Mouse (Mus musculus): ENCODE measurements at regions not wholly inside any gene's neighbourhood (a gene's known extent, or its start where the extent isn't known, plus 50 kb on each side); places are given as distances from the start of the nearest gene placed in this dataset.
A peak's percentile ranks its signal among the peaks of the same experiment; 100 is the strongest.

DNA sequence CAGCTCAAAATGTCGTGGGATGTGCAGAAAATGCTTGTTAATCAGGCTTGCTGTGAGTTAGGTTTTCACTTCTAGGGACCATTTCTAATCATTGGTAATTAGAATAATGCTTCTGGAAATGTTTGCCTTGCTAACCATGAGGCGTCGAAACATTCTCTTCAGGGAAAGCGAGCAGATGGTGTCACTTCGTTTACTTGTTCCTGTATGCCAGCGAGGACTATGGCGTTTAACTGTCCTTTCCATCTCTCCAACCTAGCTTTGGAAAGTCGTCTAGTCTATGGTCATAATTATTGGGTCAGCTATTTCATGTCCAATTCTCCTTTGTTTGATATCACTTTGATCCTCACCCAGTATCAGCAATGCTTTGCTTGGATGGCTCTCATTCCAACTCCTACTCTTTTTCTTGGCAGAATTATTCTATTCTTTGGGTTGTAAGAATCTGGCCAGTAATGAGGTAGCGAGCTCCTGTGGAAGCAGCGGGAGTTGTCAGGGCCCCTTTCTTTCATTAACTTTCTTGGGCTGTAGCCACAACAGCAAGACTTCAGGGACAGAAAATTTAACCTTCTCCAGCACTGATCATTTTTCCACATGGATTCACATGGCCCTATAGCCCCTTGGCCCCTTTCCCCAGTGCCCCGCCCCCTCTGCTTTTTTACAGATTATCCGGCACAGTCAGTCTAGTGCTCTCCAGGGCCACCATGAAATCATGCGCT is 374.0 kb upstream of the Plscr5 start:
- no peak for DNase-seq (ENCODE audit: low spot score)

DNA sequence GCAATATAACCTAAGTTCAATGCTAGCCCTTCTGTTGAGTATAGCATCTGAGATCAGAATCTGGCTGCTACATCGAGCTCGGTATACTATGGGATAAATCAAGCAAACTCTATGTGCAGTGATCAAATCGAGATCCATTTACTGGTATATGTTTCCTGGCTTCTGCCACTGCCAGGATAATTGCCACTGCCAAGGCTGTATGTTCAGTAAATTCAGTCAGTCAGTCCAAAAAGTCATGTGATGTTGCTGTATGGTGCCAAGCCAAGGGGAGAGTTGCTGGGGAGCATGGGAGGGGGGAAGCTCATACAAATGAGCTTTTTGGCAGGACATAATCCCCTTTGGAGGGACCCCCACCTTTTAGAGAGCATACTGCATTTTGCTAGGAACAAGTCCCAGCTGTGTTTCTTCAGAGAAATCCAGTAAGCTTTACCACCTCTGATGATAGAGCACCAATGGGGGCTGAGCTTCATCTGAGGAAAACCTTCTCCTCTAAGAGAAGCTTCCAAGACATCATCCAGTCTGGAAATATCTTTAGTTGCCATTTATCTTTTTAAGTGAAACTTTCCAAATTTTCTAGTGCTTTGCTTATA is 389.3 kb upstream of the Plscr5 start:
- no peak for DNase-seq (ENCODE audit: low spot score)

DNA sequence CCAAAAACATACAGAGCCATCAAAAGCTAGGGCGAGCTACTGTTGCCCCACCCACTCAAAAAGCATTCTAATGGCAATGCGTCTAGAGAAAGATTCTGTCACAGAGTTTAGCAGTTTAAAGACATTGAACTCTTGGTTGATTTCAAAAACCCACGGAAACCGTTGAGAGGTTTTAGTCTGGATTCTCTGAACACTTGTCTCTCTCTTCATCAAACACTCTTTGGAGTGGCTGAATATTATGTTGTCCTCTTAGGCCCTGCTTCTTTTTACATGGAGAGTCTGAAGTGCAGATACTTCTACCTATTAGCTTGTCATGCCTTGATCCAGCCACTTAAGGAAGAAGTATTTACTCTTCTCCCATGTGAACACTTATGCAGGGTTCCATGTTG is 393.9 kb upstream of the Plscr5 start:
- no peak for DNase-seq (ENCODE audit: low spot score)

DNA sequence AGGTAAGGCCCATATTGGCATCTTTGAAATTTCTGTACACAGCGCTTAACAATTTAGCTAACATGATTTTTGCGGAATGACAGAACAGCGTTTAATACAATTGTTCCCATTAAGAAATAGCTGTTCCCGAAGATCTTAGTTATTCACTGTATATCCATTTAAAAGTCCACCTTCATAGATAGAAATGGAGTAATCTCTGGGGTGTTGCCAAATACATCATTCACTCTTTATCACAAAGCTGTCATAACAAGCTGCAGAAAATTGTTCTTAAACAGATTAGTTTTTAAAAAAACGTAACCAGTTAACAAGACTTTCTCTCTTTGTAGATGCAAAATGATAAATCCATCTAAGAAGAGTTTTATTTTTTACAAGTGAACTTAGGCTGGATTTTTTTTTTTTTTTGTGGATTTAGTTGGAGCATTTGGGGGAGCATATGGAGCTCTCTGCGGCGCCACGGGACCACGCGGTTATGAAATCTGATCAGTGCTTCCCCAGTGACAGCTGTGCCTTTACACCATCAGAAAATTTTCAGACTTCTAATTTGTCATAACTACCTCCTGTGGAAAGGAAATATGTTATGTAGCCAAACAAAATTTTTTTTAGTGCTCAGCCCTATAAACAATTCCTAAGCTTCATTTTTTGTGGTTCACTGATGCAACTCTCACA is 394.4 kb upstream of the Plscr5 start:
- DNase-seq (ENCODE audit: low spot score), result peak; percentile 2

DNA sequence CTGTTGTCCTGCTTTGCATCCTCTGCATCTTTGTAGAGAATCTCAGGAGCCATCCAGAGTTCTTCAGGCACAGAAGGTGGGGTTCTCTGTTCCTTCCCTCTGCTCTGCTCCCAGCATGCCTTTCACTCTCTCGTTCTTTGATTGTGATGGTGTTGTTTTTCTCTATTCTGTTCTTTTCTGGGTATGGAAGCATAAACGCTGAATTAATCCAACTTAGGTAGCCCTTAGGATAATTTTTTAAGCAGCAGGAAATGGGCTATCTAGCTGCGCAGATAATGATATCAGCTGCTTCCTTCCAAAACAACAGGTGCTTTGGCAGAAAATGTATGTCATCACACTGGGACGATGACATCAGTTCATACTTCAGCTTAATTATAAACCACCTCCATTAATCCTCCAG is 395.8 kb upstream of the Plscr5 start:
- DNase-seq (ENCODE audit: low spot score), result no peak

DNA sequence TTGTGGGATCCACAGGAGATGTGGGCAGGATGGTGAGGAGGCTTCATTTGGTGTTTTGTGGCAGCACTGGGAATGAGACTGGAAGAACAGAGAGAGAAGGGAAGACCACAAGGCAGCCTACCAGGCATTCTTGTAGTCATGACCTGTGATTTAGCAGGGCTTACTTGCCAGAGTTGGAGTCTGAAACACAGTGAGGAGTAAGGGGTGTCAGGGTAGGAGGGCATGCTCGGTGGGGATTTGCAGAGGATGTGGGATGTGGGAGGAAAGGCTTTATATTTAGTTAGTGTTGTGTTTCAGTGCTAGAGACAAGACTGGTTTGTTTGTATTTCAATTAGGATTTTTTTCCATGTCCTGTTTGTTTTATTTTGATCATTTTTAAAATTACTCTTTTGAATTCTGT is 387.3 kb upstream of the Zic1 start:
- DNase-seq (ENCODE audit: low spot score), result no peak

DNA sequence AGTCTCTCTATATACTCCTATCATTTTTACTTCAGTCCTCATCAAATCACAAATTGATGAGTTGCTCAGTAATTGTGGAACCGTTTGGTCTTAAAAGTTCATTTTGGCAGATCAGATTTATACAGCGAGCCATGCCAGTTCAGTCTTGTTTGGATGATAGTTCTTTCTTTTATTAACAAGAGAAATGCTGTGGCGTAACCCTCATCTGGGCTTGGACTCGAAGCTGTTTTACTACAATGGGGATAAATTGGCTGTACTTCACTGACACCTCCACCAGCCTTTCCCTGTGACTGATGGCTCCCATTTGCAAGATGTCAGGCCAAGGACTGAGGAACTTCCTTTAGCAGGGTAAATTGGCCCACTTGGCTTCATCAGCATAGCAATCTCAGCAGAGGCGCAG is 345.5 kb upstream of the Zic1 start:
- no peak for DNase-seq (ENCODE audit: low spot score)

DNA sequence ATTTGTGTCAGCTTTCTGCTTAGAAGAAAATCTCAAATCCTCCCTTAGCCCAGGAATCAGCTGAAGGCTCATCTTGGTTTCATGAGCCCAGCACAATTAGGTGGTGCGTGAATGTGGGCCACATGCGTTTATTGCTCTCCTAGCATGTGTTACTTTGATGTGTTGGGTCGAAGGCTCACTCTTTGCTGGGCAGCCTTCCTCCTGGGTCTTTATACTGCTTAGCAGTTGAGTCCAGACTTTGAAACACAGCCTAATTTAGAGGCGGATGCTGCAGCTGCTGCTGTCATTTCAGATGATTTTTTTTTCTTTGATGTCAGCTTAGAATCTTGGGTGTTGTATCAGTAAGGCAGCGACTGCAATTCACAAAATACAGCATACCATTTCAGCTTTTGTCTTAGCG is 315.2 kb upstream of the Zic1 start:
- no peak for DNase-seq (ENCODE audit: low spot score)

DNA sequence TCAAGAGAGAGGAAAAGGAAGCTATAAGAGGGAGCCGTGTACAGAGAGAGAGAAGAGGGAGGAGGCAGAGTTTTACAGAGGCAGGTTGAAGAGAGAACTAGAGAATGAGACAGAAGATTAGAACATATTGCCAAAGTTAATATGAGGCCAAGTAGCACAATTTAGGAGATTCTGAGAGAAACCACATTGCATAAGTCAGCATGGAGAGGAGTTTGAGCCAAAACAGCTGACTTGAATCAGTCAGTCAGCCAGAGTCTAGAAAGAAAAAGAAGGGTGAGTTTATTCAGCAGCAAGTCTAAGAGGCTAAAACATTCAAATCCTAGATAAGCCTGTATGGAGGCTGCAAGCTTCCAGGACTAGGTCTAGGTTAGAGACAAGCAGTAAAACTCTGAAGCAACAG is 301.1 kb upstream of the Zic1 start:
- DNase-seq (ENCODE audit: low spot score), result no peak

DNA sequence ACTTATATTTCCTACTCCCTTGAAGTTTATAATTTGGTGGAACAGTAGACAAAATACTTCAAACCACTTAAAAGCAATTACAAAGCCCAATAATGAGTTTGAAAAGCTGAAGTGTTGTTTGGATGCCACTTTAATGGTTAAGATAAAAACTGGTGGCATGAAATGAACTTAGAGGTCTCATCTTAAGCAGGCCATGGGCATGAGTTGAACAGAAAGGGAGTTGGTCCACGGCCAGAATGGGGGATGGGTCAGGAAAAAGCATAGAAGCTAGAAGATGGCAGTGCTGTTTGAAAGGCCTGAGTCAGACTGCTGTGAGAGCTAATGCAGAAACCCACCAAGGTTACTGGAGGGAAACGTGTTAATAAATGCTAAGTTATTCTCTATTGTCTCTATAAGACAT is 294.5 kb upstream of the Zic1 start:
- DNase-seq (ENCODE audit: low spot score), result no peak

DNA sequence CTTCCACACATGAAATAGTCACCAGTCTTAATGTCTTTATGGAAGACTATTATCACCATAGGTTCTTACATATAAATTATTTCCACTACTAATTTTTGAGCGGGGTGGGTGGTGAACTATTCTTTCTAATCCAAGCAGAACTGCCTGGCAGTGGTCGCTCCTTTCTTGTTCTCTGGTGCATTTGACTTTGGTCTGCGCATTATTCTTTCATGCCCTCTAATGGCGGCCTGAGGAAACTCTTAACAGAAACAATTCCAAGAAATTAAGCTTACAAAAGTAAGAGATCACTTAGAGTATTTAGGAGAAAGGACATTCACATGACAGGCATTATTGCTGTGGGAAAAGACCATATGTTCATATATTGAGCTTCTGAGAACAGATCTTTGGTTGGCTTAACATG is 288.5 kb upstream of the Zic1 start:
- DNase-seq (ENCODE audit: low spot score), result no peak

DNA sequence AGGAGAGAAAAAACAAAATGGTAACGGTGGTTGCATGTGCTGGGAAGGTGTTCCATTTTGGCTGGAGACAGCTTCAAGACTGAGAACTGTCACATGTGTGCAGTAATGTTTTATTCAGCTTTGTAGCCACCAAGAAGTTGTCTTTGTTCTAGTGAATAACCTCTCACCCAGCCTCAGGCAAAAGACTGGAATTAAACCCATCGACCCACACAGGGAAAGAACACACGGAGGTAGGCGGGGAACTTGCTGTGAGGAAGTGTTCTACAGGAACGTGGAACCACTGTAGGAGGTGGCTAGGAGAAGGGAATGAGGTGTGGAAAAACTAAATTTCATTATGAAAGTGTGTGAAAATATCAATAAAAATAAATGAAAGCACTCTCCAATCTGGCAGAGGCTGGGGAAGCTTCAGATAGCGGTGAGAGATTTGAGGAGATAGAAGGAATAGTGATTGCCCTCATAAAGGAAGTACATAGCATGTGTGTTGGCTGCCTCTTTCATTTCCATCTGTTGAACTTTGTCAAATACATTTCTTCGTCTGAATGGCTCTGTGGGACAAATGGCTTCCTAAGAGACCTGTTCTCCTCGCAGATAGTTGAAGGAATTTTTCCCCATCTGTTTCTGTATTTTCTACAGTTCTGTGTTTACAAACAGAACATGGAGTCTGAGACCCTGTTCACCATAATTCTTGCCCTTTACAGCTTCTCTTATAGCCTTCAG is 286.9 kb upstream of the Zic1 start:
- no peak for DNase-seq (ENCODE audit: low spot score)

DNA sequence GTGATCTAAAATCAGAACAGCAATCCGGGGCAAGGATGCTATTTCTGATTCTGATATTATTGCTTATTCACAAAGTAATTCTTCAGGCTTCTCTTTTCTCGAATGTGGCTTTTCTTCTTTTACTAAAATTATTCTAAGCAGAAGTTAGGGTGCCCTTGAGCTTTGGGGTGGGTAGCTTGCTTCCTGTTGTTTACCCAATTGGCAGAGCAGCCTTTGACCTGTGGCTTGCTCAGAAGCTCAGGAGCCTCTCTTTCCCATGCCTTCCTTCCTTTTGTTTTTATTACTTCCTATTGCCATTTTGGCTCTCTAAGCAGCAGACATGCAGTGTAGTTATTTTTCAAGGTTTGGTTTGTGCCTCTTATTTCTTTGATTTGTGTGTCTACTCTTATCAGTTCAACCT is 244.8 kb upstream of the Zic1 start:
- DNase-seq (ENCODE audit: low spot score), result no peak

DNA sequence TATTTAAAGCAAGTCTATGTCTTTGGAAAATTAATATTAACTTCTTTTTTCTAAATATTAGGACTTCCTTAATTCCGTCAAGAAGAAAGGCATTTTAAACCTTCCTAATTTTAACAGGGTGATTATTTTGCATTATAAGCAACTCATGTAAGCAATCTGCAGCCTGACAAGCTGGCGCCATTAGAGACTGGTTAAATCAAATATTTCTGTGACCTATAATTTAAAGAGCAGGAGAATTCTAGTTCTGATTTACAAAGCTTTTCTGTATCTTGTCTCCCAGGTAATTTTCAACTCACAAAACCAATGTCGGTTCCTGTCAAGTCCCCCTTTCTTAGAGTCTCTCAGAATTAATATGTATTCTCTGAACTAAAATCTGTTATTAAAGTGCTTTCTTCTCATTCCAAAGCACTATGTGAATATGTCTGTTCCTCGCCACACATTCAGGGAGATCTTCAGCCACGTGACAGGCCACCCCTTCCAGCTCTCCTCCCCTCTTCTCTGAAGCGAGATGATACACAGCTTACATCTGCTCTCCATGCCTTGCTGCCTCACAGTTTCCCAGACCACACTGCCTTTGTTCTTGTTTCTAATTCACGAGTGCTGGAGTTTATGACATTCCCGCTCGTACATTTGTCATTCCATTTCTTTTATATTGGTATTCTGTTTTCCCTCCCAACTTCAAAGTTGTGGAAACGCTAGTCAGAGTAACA is 244.0 kb upstream of the Zic1 start:
- no peak for DNase-seq (ENCODE audit: low spot score)

DNA sequence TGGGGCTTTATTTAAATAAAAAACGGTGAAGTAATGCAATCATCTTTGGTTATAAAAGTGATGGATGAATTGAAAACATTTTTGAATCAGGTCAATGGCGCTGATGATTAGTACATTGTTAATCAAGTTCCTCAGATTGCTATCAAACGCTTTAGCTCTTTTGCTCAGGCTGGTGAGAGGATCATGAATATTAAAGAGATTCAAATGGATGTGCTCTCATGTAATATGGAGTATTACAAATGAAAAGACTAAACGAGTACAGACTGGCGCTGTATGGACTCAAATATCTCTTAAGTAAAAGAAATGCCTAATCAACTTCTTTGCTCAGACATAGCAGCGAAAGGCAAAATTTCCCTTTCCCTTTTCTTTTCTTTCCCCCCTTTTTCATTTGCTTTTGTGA is 236.1 kb upstream of the Zic1 start:
- DNase-seq (ENCODE audit: low spot score), result no peak

DNA sequence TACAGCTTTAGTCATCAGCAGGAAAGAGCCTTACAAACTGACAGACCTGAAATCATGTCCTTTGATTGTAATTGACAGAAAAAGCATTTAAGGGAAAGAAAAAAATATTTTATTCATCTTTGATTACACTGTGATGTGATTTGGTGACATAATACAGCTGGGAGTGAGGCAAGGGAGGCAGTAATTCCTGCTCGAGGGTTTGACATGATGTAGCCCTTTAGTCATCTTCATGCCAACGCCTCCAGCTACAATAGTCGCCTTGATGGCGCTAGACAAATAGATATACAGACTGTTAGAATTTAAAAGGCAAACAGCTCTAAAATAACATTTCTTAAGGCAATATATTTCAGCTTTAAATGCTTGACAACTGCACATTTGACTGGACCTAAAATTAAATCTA is 226.3 kb upstream of the Zic1 start:
- DNase-seq (ENCODE audit: low spot score), result no peak

DNA sequence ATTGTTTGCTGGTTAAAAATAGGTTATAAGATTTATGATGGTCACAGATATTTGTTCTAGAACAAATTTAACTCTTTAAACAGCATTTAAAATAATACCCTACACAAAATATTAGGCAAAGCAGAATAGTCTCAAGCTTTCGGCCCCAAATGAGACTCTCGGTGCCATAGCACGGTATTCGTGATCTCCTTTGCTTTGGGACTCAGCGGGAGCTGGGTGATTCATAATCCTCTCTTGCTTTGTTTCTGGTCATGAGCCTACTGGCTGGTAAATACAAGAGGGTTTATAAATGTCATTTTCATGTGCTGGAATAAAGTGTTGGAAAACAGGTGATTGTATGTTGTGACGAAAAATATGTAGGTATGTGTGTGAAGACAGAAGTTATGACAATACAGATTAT is 223.1 kb upstream of the Zic1 start:
- DNase-seq (ENCODE audit: low spot score), result no peak

DNA sequence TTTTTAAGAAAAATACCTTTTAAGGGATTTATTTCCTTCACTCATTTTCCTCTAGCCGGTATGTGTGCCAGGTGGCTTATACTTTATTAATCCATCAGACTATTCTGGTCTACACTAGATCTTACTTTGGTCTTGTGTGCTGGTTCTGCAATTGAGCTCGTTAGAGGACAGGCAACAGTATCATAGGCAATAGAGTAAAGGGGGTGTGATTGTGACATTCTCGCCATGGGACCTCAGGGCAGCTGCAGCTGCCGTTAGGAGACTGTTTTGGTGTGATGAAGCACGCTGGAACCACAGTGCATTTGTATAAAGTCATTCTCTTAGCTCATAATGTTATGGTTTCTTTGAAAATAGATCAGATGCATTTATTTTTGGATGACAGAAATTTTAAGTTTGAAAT is 222.3 kb upstream of the Zic1 start:
- no peak for DNase-seq (ENCODE audit: low spot score)

DNA sequence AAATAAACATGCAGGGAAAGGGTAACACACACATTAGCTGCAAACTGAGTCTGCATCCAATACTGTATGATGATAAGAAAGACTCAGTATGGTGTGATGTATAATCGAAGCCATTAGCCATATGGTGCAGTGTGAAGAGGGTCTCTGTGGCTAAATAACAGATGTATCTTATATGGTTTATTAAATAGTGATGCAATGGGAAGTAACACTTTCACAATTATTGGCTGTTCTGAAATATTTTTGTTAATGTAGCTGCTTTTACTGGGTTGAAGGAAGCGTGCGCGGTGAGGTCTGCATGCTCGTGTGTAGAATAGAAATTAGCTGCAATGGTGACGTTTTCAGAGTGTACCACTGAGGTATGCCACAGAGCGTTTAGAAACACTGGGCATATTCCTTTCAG is 221.7 kb upstream of the Zic1 start:
- no peak for DNase-seq (ENCODE audit: low spot score)

DNA sequence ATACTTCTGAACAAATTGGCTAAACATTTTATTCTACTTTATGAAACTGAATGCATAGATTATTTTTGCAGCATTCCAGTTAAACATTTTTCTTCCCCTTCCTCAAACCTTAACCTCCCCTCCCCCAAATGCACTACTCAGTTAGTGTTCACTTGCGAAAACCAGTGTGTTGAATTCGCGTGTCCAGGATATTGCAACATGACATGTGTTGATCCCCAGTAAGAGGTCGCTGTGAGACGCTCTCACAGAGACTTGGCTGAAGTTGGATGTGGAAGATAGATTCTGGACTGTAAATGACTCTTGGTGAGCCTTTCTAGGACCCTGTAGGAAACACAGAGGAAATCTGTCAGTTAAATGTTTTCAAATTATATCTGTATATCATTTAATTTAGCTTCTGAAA is 221.0 kb upstream of the Zic1 start:
- no peak for DNase-seq (ENCODE audit: low spot score)

DNA sequence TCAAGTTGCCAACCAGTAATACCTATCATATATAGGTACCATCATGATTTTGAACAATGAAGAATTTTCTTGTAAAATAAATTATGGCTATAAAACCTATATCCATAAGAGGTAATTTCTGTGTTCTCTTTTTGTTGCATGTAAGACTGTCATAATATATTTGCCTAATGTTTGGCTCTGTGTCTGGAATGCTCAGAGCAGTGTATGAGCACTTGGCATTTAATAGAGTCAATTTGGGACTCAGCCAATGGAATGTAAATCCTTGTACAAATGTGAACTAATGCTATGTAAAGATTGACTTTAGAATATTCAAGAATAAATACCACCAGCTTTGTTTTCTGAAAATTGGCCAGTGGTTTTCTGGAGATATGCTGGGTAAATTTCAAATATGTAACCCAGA is 208.5 kb upstream of the Zic1 start:
- no peak for DNase-seq (ENCODE audit: low spot score)

DNA sequence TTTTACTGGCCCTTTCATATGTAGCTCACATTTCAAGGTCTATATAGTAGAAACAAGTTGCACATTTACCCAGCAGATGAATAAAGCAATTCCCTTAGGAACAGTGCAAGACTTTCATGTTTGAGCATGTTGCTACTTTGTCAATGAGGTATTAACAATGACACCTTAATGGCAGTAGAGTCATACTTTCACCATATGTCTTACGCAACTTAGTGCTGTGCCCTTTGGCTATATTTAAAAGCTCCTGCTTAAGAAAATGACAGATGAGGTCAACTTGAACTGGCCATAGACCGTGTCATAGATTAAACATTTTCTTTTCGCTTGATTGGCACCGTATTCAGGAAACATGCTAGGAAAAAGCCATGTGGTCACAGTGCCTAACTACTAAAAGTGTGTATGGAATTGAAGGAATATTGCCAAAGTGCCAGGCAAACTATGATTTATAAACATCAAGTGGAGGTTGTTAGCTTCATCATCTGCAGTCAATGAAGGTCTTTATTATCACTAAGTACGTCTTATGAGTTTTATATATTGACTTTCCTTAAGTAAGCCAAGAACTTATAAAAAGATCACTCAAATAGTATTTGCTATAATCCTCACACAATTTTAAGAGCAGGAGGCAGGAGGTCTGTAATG is 200.5 kb upstream of the Zic1 start:
- DNase-seq (ENCODE audit: low spot score), result no peak
